Mouse (Mus musculus): ENCODE results near the gene Hdgfl2.
A peak's percentile ranks its signal among the peaks of the same experiment; 100 is the strongest.
"Not testable (repeated sequence)": the region's sequence is repeated elsewhere in the genome, so short reads cannot be mapped to it uniquely, and the experiment has no call there.

Hdgfl2 gene

DNA sequence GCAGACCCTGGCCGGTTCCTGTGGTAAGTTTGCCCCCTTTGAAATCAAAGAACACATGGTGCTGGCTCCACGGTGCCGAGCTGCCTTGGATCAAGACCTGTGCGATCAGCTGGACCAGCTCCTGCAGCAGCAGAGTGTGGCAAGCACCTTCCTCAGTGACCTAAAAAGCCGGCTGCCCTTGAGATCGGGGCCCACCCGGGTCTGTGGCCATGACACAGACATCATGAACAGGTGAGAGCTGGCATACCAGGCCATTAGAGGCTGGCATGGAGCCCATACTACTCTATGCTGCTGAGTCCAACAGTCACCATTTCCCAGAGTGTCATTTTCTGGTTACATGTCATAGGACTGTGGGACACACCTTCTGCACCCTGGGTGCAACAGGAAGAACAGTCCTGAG is 17.4 kb upstream of the Hdgfl2 start:
- DNase-seq, result no peak

- not testable (repeated sequence) for DNase-seq
Observed at GRCm38 (mm10) chr17:56065715-56066114, 13.7 kb upstream of the Hdgfl2 start.

DNA sequence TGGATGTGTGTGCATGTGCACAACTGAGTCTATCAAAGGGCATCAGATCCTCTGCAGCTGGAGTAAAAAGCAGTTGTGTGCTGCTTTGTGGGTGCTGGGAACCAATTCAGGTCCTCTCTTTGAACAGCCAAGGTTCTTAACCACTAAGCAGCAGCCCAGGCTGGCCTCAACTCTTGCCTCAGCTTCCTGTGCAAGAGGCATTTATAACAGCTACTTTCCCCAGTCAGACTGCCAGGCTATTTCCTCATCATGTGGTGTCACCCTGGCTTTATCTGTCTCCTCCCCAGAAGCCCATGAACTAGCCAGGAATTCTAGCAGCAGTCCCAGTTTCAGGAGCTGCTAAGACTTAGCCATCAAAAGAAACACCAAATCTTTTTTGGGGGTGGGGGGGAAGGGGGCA is 13.0 kb upstream of the Hdgfl2 start:
- DNase-seq, result no peak

GRCm38 (mm10) chr17:56069066-56069465 is 10.4 kb upstream of the Hdgfl2 start:
- DNase-seq, result no peak

DNA sequence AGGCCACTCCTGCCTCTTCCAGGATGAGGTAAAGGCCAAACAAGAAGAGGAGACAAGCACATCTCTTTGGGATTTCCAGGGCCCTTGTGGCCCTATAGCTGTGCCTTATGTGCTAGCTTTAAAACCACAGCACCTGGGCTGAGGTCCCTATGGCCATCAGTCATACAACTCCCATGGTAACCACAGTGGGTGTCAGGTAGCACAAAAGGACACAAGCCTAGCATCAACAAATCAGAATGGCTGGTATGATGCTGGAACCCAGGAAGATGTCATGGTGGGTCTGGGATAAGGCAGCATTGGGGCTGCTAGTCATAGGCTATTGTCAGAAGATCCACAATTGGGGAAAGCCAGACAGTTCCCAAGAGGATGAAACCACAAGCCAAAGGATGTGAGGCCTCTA is 8.3 kb upstream of the Hdgfl2 start:
- DNase-seq, result no peak

DNA sequence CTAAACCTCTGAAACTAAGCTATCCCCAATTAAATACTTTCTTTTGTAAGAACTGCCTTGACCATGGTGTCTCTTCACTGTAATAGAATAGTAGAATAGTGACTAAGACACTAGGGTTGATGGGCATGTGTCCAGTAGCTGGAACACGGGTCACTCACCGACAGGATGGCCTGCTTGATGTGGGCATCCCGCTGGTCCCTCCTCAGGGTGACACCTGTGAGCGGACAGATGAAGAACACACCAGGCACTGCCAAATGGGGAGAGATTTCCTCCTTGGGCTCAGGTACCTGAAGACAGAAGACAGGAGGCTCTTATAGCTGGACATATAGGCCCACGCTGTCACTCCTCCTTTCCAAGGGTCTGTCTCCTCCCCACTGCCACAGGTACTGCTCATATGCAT is 7.2 kb upstream of the Hdgfl2 start:
- DNase-seq, result no peak

DNA sequence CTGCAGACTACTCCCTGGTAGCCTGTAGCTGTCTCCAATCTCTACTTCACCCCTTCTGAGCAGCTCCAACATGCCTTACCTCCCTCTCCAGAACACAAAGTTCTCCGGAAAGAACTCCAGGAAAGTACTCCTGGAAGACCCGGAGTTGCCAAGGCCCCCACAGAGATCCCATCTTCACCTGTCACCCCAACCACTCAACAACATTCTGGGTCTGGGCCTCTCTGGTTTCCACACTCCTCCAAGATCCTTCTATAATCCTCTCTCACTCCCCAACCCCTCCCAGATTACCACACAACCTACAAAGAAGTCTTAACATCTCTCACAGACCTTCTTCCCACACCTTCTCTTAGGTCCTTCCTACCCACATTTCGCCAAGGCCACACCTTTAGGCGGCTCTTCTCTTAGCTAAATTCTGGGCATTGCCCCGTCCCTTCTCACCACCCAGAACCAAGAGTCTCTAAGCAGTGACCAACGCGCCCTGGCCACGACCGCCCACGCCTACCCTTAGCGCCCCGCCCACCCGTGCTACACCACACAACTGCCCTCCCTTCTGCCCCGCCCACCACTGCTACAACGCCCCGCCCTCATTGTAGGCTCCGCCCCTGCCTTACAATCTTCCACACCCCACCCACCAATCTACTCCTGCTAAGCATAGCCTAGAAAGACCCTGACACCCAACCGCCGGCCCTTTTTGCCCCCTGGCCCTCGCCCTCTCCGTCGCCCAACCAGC is 5.2 kb upstream of the Hdgfl2 start:
- peak; percentile 91 for DNase-seq

DNA sequence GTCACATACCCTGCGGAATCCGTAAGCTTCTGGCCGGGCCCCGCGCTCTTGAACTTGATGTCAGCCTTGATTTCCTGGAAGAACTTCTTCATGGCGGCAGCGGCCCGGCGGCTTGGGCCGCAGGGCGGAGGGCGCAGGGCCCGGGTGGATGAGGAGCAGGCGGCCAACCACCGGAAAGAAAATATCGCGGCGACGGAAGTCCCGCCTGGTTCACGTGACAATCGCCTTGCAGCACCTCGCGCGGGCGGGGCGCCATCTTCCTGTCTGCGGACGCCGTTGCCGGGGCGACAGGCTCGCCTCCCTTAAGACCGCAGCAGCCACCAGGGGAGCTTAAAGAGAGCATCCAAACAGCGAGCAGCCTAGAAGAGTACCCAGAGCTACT is 4.6 kb upstream of the Hdgfl2 start, which contains the start of gene Ubxn6:
Ubxn6 (minus strand) TSS at position 202 of the 382 bp plus-strand sequence.
- DNase-seq, result peak; percentile 98

GRCm38 (mm10) chr17:56077523-56077922 is 1.9 kb upstream of the Hdgfl2 start:
- DNase-seq, result no peak

DNA sequence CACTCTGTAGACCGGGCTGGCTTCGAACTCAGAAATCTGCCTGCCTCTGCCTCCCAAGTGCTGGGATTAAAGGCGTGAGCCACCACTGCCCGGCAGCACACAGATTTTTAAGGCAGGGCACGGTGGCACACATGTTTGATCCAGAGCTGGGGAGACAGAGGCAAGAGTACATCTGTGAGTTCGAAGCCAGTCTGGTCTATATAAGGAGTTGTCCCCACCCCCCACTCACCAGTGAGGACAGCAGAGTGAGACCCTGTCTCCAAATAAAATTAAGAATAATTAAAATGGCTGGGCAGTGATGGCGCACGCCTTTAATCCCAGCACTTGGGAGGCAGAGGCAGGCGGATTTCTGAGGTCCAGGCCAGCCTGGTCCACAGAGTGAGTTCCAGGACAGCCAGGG is 1.1 kb upstream of the Hdgfl2 start:
- DNase-seq, result not testable (repeated sequence)

DNA sequence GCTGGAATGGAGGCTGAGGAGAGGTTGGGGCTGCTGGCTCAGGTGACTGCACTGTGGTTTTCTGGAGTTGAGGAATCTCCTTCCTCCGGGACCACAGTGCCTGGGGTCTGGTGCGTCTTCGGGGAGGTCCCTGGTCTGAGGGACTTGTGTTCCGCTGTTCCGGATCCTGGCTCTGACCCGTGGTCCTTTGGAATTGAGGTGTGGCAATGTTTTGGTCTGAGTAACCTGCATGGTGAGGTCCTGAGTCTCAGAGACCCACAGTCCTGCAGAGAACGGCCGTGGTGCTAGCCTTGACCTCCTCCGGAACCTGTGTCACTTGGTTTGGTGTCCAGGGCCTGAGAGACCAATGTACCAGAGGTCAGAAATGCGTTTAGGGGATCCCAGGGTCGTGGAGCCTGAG is 487 bp downstream of the Hdgfl2 start:
- DNase-seq, result no peak

DNA sequence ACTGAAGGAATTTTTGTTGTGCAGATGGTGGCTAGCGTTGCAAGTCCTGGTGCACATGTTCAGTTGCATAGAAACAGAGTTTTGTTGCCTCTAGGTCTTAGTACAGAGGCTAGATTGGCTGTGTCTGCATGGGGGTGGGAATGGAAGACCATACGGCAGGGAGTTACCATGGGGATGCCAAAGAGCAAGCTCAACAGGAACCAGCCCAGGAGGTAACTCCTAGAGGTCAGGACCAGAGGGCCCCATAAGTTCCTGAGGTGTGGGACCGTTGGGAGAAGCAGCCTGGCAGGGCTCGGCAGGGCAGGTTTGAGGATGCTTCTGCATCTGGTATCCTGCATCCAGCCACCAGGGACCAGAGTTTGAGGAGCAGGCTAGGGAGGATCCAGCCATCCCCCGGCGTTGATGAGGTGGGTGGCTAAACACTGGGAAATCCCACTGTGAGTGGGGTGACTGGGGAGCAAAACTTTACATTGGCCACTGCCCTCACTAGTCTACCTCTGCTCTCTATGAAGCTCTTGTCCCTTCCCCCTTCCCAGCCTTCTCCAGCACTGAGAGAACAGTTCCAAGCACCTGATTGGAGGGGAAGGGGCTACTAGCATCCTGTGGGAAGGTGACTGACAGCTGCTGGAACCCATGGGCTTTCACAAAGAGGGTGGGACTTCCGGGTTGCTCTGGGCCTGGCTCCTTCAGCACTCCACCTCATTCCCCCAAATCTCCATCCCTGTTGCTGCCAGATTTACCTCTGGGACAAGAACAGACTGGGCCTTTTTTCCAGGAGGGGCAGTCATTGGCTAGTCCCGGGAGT is 1.5 kb downstream of the Hdgfl2 start:
- peak; percentile 19 for DNase-seq

GRCm38 (mm10) chr17:56092312-56092711 is 12.9 kb downstream of the Hdgfl2 start:
- DNase-seq, result no peak

- no peak for DNase-seq
Observed at GRCm38 (mm10) chr17:56092794-56093193, 13.4 kb downstream of the Hdgfl2 start.

GRCm38 (mm10) chr17:56096883-56097282 is 17.4 kb downstream of the Hdgfl2 start:
- DNase-seq, result no peak

GRCm38 (mm10) chr17:56098180-56098579 is 18.7 kb downstream of the Hdgfl2 start:
- no peak for DNase-seq

GRCm38 (mm10) chr17:56098711-56099572 is 19.5 kb downstream of the Hdgfl2 start:
- DNase-seq, result no peak

GRCm38 (mm10) chr17:56100811-56101210 is 21.4 kb downstream of the Hdgfl2 start:
- no peak for DNase-seq

DNA sequence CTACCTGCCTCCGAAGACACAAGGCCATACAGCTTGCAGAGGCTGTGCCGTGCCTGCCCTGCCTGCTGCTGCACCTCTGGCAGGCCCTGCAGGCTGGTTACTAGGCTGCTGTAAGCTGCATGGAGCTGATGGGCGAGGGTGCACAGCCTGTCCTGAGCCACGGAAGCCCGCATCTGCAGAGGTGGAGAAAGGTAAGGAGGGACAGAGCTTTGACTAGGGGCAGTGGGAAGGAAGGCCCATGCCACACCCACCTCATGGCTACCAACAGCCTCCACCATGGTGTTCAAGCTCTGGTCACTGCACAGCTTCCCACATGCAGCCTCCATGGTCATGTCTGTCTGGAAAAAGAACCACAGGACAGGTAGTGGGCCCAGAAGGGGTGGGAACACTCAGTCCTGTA is 22.7 kb downstream of the Hdgfl2 start:
- no peak for DNase-seq

DNA sequence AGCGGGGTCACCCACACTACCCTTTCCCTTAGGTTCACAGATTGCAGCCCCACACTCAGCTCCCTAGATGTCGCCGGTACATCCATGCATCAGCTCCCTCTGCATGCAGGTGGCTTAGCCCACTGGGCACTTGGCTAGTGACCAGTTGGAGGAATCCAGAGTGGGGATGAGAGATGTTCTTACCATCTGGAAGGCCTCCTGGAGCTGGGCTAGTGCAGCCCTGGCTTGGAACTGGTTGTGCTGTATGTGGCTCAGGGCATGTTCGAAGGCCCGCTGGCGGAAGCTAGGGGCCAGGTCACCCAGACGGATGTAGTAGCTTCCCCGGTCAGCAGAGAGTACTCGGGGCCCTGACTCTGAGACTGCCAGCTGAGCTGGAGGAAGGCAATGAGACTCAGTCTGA is 23.5 kb downstream of the Hdgfl2 start:
- DNase-seq, result no peak

DNA sequence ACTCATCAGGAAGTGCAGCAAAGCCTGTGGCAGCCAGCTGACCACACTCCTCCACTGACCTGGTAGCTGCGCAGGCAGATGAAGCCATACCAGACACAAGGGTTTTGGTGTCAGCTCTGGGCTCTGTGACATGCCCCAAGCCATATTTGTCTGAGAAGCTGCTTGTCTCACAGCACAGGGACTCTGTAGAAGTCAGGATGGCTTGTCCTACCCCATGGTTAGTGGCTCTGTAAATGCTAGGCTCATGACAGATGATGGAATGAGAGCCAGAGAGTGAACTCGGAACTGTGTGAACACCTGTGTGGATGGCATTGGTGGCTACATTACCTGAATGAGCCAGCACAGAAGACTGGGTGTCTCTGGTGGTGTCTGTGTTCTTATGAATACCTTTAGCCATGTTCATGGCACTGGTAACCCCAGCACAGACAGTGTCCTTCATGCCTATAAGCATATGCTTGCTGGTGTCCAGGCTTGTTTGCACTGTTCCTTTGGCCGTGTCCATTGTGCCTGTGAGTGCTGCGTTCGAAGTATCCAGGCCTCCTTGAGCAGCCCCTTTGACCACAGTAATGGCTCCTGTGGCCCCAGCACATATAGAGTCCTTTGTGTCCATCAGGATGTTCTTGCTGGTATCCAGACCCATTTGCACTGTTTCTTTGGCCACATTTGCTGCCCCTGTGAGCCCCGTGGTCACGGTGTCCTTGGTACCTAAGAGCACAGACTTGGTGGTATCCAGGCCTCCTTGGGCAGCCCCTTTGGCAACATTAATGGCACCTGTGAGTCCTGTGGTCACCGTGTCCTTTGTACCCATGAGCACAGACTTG is 24.2 kb downstream of the Hdgfl2 start:
- no peak for DNase-seq

GRCm38 (mm10) chr17:56104821-56105220 is 25.4 kb downstream of the Hdgfl2 start:
- DNase-seq, result not testable (repeated sequence)

Data from lung, postnatal 14 days (tissue).